Mouse (Mus musculus) cerebellum, postnatal 4 days (tissue): ENCODE measurements around the gene Ror2.
"Not testable (repeated sequence)": the region's sequence is repeated elsewhere in the genome, so short reads cannot be mapped to it uniquely, and the experiment has no call there.

Experiments
- DNase-seq, 2 experiments: peaks; one replicate each; pipeline ENCODE4 v3.0.0; 2022; ENCODE audit warnings: low spot score in 2 of 2, mixed read lengths in 1 of 2

The Ror2 gene

DNA sequence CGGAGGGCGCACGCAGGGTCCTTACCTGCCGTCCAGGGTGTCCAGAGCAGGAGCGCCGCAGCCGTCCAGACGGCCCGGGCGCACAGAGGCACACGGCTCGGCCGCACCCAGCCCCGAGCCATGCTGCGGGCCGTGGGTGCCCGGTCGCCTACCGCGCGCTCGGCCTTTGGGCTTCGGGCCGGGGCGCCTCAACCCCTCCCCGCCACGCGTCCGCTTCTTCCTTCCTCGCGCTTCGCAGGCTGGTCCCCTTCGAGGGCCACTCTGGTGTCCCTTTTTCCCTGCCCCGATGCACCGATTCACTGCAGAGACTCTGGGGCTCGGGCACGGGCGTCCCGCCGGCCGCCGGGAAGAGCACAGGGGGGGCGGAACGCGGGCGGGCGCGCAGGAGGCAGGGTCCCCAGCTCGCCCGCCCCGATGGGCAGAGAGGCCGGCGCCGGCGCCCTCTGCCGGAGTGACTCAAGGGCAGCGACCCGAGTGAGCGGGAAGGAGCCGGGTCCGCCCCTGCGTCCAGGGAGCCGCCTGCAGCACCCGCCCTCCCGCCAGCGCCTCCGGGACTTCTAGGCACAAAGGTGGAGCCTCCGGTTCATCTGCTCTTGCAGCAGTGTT is at the start of gene Ror2:
Gene Ror2, minus strand, starts transcription at position 369 of the 606 bp plus-strand sequence.
- DNase-seq = peak in 1 of 2 experiments; percentile 66

GRCm38 (mm10) chr13:53333769-53334168 is 47.8 kb upstream of the Ror2 start:
- DNase-seq = no peak

DNA sequence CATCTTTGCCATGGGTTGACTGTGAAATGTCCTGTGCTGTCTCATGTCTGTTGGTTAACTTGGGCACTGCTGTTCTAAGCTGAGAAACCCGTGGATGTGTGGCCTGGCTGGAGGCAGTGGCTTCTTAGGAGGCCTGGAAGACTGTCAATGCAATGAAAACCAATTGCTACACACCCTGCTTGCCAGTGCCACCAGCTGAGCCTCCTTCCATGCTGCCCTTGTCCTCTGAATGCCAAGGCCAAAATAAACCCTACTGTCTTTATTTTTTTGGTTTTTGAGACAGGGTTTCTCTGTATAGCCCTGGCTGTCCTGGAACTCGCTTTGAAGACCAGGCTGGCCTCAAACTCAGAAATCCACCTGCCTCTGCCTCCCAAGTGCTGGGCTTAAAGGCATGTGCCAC is 44.3 kb upstream of the Ror2 start:
- no peak for DNase-seq

DNA sequence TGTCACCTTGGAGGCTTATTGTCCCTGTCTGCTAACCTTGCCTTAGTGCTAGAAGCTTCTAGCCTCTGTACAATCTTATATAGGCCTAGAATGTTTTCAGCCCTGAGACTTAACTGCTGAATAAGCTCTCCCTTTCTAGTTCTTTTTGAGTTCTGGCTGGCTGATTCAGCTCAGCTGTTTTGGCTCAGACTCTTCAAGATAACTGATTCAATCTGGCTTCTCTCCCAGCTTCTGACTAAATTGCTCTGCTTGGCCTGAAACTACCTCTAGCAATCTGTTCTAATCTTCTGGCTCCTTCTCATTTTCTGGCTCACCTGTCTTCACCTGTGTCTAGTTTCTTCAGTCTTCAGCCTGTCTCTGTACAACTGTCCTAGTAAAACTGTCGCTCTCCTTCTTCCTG is 39.6 kb upstream of the Ror2 start:
- no peak for DNase-seq

- no peak for DNase-seq
Observed at GRCm38 (mm10) chr13:53323661-53324060, 37.7 kb upstream of the Ror2 start.

DNA sequence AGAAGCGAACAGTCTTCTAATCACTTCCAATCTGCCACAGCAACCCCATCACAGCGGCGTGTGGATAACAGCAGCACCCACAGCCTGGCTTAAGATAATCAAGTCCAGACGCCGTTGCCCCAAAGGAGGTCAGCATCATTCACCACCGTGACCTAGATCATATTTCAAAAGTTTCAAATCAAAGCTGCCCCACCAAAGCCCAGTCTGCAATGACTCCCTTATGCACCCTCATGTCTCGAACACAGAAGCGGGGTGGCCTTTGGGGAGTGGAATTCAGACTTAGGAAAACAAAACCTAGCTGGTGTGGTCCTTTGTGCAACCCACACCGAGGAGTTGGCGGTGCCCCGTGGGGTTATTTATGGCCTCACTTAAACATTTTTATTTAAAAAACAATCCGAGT is 35.0 kb upstream of the Ror2 start:
- no peak for DNase-seq

- DNase-seq = no peak
Observed at GRCm38 (mm10) chr13:53316515-53317295, 30.8 kb upstream of the Ror2 start.

- DNase-seq = not testable (repeated sequence)
Observed at GRCm38 (mm10) chr13:53315757-53316156, 29.8 kb upstream of the Ror2 start.

GRCm38 (mm10) chr13:53310442-53310841 is 24.5 kb upstream of the Ror2 start:
- DNase-seq = no peak

GRCm38 (mm10) chr13:53309661-53310160 is 23.8 kb upstream of the Ror2 start:
- DNase-seq = peak in 1 of 2 experiments; percentile 39

DNA sequence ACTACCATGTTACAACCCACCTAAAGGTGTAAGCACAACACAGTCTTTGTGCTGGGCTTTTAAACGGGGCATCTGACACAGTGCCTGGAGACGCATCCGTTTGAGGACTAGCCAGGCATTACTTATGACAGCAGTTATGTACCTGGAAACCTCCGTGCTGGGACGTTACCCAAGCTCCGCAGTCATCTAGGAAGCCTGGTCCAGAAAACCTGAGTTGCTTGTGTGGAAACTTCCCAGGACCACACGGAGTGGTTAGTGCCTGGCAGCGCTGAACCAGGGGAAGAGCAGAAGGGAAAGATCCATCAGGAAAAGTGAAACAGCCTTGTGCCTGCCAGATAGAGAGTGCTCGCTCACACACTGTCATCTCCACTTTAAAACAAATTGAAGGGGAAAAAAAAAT is 23.2 kb upstream of the Ror2 start:
- DNase-seq = peak in 1 of 2 experiments; percentile 8

DNA sequence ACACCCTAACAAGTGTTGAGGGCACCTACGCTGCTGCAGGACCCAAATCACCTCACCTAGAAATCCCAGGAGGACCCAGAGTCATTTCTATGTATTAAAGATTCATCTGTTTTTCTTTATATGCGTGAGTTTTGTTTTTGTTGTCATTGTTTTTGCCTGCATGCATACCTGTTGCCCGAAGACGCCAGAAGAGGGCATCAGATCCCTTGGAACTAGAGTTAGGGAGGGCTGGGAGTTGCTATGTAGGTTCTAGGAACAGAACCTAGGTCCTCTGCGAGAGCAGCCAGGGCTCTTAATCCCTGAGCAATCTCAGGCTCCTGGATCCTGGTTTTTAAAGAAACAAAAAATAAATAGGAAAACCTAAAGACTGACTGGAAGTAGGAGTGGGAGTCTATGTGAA is 20.9 kb upstream of the Ror2 start:
- DNase-seq = no peak

- DNase-seq = no peak
Observed at GRCm38 (mm10) chr13:53305256-53305655, 19.3 kb upstream of the Ror2 start.

DNA sequence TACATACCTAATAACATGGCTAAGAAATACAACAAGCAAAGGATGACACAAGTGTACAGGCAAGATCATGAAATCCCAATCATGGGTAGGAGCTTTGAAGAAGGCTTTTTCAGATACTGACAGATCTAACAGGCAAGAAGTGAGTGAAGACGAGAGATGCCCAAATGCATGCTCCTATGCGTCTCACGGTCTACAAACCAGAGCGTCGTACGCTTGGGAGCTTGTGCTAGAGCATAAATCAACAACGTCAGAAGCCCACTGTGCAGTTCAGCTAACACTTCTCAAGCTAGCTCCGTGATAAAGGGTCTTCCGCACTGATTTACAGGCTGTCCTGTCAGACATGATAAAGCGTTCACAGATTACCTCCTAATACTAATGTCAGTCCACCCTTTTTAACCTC is 16.8 kb upstream of the Ror2 start:
- DNase-seq = no peak

GRCm38 (mm10) chr13:53293065-53293464 is 7.1 kb upstream of the Ror2 start:
- no peak for DNase-seq

DNA sequence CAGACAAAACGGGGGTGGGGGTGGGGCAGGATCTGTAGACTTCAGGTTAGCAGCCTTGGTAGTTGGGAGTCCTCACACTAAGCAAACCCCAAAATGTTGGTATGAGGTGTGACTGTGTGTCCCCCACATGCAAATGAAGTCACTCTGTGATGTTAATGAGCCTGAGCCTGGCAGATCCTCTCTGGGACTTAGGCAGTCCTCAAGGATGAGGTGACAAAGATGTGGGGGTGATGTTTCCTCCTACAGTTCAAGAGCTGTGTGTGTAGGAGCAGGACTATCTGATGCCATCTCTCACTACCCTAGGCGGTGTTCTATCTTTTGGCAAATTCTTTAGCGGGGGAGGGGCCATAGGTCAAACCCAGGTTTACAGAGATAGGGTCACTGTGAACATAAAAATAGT is 6.3 kb upstream of the Ror2 start:
- DNase-seq = no peak

DNA sequence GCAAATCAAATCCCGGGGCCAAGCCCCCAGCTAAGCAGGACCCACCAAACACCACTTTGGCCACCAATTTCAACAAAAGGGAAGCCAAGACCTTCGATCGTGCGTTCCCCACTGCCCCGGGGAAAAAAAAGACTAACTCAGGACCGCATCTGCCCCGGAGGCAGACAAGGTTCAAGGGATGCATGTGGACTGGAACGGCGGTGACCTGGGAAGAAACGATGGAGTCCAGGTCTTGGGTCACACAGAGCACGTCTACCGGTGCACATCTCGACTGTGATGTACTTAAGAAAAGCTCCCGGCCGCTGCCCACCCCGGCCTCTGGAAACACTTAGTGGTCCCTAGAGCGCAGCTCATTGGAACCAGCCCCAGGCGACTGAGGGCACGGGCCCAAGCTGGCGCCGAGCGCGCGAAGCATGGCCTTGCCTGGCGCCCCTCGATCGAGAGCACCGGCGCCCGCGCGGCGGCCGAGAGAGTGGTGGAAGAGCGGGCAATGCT is 616 bp downstream of the Ror2 start:
- DNase-seq = peak in 1 of 2 experiments; percentile 62

DNA sequence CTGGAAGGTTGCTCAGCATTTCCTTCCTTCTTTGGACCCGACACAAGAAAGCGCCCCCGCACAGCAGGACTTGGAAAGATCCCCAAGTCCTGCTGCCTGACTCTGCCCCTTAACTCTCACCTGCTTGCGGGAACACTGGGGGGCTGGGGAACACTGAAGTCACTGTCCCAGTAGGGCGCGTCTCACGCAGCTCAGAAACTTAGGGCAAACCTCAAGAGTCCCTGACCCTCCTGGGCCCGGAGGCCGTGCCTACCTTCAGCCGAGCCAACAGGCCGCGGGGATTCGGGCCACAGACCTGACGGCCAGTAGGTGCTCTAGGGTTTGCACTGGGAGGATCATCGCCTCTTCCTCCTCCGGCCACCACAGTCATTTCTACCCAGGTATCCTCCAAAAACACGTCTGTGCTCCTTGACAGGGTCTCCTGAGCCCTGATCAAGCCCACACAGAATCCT is 1.2 kb downstream of the Ror2 start:
- peak in 1 of 2 experiments; percentile 4 for DNase-seq

DNA sequence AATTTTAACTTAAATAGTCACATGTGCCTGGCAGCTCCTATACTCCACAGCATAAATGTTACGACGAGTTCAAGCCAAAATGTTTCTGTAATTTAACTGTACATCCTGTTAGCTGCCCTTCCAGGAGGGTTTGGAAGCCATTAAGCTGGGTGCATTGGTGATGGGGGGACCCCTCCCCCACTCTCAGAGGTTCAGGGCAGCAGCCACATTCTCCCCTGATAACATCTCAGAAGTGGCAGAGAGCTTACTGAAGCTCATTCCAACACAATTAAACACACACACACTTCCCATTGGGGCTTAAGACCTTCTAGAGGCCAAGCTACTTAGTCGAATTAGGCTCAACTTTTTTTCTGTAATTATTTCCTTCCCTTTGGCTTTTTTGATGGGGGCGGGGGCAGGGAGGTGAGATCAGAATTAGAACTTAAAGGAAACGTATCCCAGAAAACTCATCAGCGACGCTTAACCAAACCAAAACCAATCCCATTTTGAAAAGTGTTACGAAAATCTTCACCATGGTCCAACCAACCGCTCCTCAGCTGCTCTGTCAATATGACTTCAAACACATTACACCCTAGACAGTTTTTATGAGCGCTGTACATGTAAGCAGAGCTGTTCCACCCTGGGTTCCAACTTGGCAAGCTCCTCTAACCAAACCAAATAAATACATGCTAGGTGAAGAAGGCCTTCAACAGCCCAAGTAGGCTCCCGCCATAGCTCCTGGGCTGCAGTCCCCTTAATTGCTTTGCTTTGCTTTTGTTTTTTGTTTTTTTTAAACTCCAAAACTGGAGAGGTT is 4.1 kb downstream of the Ror2 start:
- no peak for DNase-seq

GRCm38 (mm10) chr13:53278908-53279307 is 7.0 kb downstream of the Ror2 start:
- no peak for DNase-seq

DNA sequence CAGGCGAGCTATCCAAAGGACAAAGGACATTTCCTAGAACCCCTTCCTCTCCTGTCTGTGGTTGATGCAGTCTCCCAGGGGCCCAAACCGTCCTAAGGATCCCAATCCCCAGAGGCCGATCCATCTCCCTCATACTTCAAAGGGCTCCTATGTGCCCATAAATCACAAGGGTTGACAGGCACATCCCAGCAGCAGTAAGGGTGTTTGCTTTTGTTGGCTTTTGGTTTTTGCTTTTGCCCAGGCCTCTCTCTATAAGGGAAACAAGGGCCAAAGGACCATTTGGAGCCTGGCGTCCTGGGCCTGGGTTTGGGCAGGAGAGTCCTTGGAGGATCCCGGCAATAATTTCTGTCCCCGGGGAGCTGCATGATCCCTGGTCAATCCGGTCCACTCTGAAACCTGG is 9.5 kb downstream of the Ror2 start:
- DNase-seq = no peak

DNA sequence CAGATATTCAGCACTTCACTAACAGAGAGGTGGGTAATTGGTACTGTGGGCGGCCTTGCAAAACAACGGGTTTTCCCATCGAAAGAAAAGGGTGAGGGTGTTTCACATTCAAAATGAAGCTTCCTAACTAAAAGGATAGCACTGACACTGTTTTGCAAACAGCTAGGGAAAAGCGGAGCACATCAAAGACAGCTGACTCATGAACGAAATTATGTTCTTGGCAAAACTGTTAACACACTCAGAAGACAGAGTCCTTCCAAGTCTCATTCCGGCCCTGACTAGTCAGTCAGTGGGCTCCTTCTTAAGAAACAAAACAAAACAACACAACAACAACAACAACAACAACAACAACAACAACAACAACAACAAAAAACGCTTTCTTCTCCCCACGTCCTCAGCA is 10.1 kb downstream of the Ror2 start:
- no peak for DNase-seq
